Mouse (Mus musculus) brain, embryonic 14.5 days (tissue): ENCODE data around the gene Olfr181.

ENCODE experiments used
- CTCF ChIP-seq: fragments of 200-500 bp; IDR thresholded peaks from 2 replicates; pipeline ENCODE4 v1.5.1; 2012; ENCODE audit warnings: inconsistent platforms, mild to moderate bottlenecking, moderate library complexity, borderline replicate concordance; ENCODE audit not compliant: insufficient read depth, insufficient read length; ENCODE audit errors: extremely low read depth
- POLR2A ChIP-seq: fragments of 200-500 bp; IDR thresholded peaks from 2 replicates; pipeline ENCODE4 v1.6.1; 2012; ENCODE audit warnings: mild to moderate bottlenecking, inconsistent platforms, borderline replicate concordance; ENCODE audit not compliant: poor library complexity, insufficient read depth, insufficient read length, severe bottlenecking; ENCODE audit errors: extremely low read depth

DNA sequence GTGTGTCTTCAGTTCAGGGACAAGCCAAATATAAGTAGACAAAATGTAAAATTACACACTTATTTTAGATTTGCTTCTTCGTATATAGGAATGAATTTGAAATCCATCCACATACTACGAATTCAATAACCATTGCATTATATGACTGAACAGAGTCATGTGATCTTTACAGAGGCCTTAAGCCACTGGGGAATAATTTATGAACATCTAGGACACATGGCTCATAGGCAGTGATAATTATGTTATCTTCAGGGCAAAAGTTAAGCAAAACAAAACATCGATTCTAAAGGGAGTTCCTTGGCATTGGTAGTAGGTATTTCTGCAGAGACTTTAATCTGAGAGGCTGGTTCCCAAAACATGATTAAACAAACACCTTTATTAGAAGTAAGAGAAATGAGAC lies 36.6 kb downstream of the Olfr181 start, which contains the start of gene Olfr178:
- TF ChIP-seq CTCF (no peak), POLR2A (no peak)
